ENCODE assay signal across 8 mouse cellular contexts in genomic region chr1:182124506-182124905, GRCm38 (mm10). TPM values are rescaled to one million over a fixed set of nuclear protein-coding genes. Genes with fewer than 3 reads are reported as not detected.
DNase-seq lines count a peak whose midpoint lies in the region; ATAC-seq and TF ChIP-seq lines count a peak whose summit lies in the region.

Gene Srp9 (plus strand): TSS chr1:182124737.

- peaks cover 36% of the 10 kb centered on the region for H3K36me3 ChIP-seq in G1E (replicated peaks)
- H3K36me3 ChIP-seq in forebrain, postnatal 0 days (ENCODE audit: insufficient read depth) = peaks cover 7% of the 10 kb centered on the region; the same call in 1 of the 2 replicates
- H3K36me3 ChIP-seq in lung, embryonic 15.5 days = peaks cover 4% of the 10 kb centered on the region; the same call in 1 of the 2 replicates

- ATAC-seq in G1E (ENCODE audit: extremely low read depth, insufficient number of reproducible peaks, low FRiP score, poor library complexity, severe bottlenecking) = peak; percentile 87
- peak; percentile 98 for ATAC-seq in forebrain, postnatal 0 days
- ATAC-seq in lung, embryonic 15.5 days (ENCODE audit: borderline replicate concordance, extremely low read depth, low FRiP score, low TSS enrichment) = peak; percentile 99

- peaks cover 6% of the 10 kb centered on the region for H3K27me3 ChIP-seq in G1E (ENCODE audit: insufficient read depth, low read length)
- H3K27me3 ChIP-seq in forebrain, postnatal 0 days (ENCODE audit: insufficient read depth, low read length) = no peaks in the 10 kb centered on the region
- no peaks in the 10 kb centered on the region for H3K27me3 ChIP-seq in lung, embryonic 15.5 days

- peak within 1 kb of the TSS; percentile 49 for H3K4me2 ChIP-seq in forebrain, postnatal 0 days (ENCODE audit: low read depth)
- peak within 1 kb of the TSS; percentile 65 for H3K4me2 ChIP-seq in lung, embryonic 15.5 days

- peak within 1 kb of the TSS; percentile 86 for H3K27ac ChIP-seq in forebrain, postnatal 0 days (ENCODE audit: low read depth, low read length)
- H3K27ac ChIP-seq in lung, embryonic 15.5 days = peak within 1 kb of the TSS; percentile 88

- under 1% methylated on average over 37 of the region's 37 CpGs for WGBS in forebrain, postnatal 0 days
- under 1% methylated on average over 35 of the region's 37 CpGs for WGBS in lung, embryonic 15.5 days

- peaks cover 24% of the 10 kb centered on the region for H3K4me1 ChIP-seq in G1E (ENCODE audit: insufficient read depth, low read depth, low read length)
- H3K4me1 ChIP-seq in forebrain, postnatal 0 days (ENCODE audit: insufficient read depth) = peaks cover 7% of the 10 kb centered on the region
- H3K4me1 ChIP-seq in lung, embryonic 15.5 days = peaks cover 10% of the 10 kb centered on the region

- peak; percentile 98 for TF ChIP-seq CTCF in G1E (IDR thresholded peaks at IDR 0.05; ENCODE audit: low read depth, low read length)
- peak; percentile 99 for TF ChIP-seq CTCF in forebrain, postnatal 0 days (IDR thresholded peaks at IDR 0.05; ENCODE audit: low read depth)

- peak within 1 kb of the TSS; percentile 84 for H3K9ac ChIP-seq in forebrain, postnatal 0 days
- H3K9ac ChIP-seq in lung, embryonic 15.5 days = peak within 1 kb of the TSS; percentile 80

- H3K9me3 ChIP-seq in G1E (replicated peaks) = no peaks in the 10 kb centered on the region
- H3K9me3 ChIP-seq in forebrain, postnatal 0 days (ENCODE audit: low read length) = no peaks in the 10 kb centered on the region
- no peaks in the 10 kb centered on the region for H3K9me3 ChIP-seq in lung, embryonic 15.5 days

- peak within 1 kb of the TSS; percentile 89 for H3K4me3 ChIP-seq in G1E (ENCODE audit: low read depth, low read length)
- peak within 1 kb of the TSS; percentile 75 for H3K4me3 ChIP-seq in forebrain, postnatal 0 days (ENCODE audit: low read depth, low read length)
- H3K4me3 ChIP-seq in lung, embryonic 15.5 days = peak within 1 kb of the TSS; percentile 93

- DNase-seq in G1E (ENCODE audit: low spot score) = peak; percentile 97
- peak; percentile 99 to 100 for DNase-seq in cerebellum, adult 18-20 months
- peak; percentile 99 for DNase-seq in forebrain, postnatal 0 days
- DNase-seq in heart, postnatal 4 days = peak; percentile 99
- peak; percentile 95 to 97 for DNase-seq in layer of hippocampus, adult 8-10 months (ENCODE audit: low spot score in 2 of 2)
- peak; percentile 95 for DNase-seq in ovary, adult 18-20 months (ENCODE audit: low spot score)
- peak; percentile 98 for DNase-seq in thymus, postnatal 0 days (ENCODE audit: low spot score)

RNA-seq across cellular contexts. Expression of gene Srp9, which starts in this region (rescaled TPM):
- 54.2 and 59.0 TPM in 2 replicates for total RNA-seq in G1E (2014; fragmentation: Nextera tagmentation)
- total RNA-seq in G1E (2017) = 133 and 134 TPM in 2 replicates
- 35.5 and 37.8 TPM in 2 replicates for polyA plus RNA-seq in G1E (2012)
- total RNA-seq in forebrain, postnatal 0 days (2014; rRNA removed) = 82.9 and 90.1 TPM in 2 replicates
- 150 and 179 TPM in 2 replicates for polyA plus RNA-seq in forebrain, postnatal 0 days (2015; fragmentation: Nextera tagmentation; extraction: Ambion mirVana)
- total RNA-seq in heart, postnatal 4 days (2021) = 10 to 100 TPM; 48.7 to 50.8 TPM
- 10 to 100 TPM; 59.2 to 68.1 (median 65.4) TPM for total RNA-seq in layer of hippocampus, adult 8-10 months (2022)
- polyA plus RNA-seq in lung, embryonic 15.5 days (2015; fragmentation: Nextera tagmentation; extraction: Ambion mirVana) = 132 and 143 TPM in 2 replicates
- polyA plus RNA-seq in thymus, postnatal 0 days (2015; fragmentation: Nextera tagmentation; extraction: Ambion mirVana) = 274 and 279 TPM in 2 replicates

Comparison
In these comparisons a context has a peak if more than half of its experiments do, and no peak if none do; other contexts are left out.
1. Peak in every context shown above with its lines: DNase-seq, ATAC-seq, H3K4me3 ChIP-seq and H3K27ac ChIP-seq.